Mouse (Mus musculus) liver, embryonic 12.5 days (tissue): Measurements from ENCODE around the gene Nfkbia. TPM values are rescaled to one million over a fixed set of nuclear protein-coding genes. Genes with fewer than 3 reads are reported as not detected.

Experiments
- ATAC-seq: fragments of 200-750 bp; cut with Nextera tagmentation; 2 replicates; pipeline ENCODE4 v1.8.0; 2017; ENCODE audit warnings: moderate number of reproducible peaks, mild to moderate bottlenecking, moderate library complexity
- H3K27ac ChIP-seq: fragments of 300-500 bp; sonication (generic); 2 replicates; pipeline ENCODE4 v1.5.1; 2016; ENCODE audit warnings: mild to moderate bottlenecking
- H3K27me3 ChIP-seq: fragments of 300-500 bp; sonication (generic); replicated peaks from 2 replicates; pipeline ENCODE4 v1.6.1; 2016; ENCODE audit warnings: mild to moderate bottlenecking, moderate library complexity
- H3K36me3 ChIP-seq: fragments of 300-500 bp; sonication (generic); 2 replicates; pipeline ENCODE4 v1.6.1; 2016; ENCODE audit warnings: mild to moderate bottlenecking, moderate library complexity
- H3K4me1 ChIP-seq: fragments of 300-500 bp; sonication (generic); 2 replicates; pipeline ENCODE4 v1.6.1; 2016
- H3K4me2 ChIP-seq: fragments of 300-500 bp; sonication (generic); 2 replicates; pipeline ENCODE4 v1.6.1; 2016; ENCODE audit warnings: mild to moderate bottlenecking, moderate library complexity
- H3K4me3 ChIP-seq: fragments of 300-500 bp; sonication (generic); 2 replicates; pipeline ENCODE4 v1.5.1; 2016; ENCODE audit warnings: mild to moderate bottlenecking, moderate library complexity
- H3K9ac ChIP-seq: fragments of 300-500 bp; sonication (generic); 2 replicates; pipeline ENCODE4 v1.6.1; 2016; ENCODE audit warnings: mild to moderate bottlenecking, moderate library complexity
- H3K9me3 ChIP-seq: fragments of 300-500 bp; sonication (generic); replicated peaks from 2 replicates; pipeline ENCODE4 v1.6.1; 2016; ENCODE audit warnings: mild to moderate bottlenecking, moderate library complexity
- WGBS: fragments of 180-500 bp; shearing (Covaris S2); methylation state at CpG from one replicate; pipeline ENCODE4 v1.1.7; 2016; ENCODE audit not compliant: insufficient replicate concordance; 5-methylcytosine and 5-hydroxymethylcytosine counted together
- polyA plus RNA-seq: library from polyadenylated mRNA; unstranded; fragments of >200 nt; fragmentation: Nextera tagmentation; extraction: Ambion mirVana; gene quantifications from 2 replicates; pipeline ENCODE4 v1.2.1, GENCODE M21; 2016

The Nfkbia gene
- polyA plus RNA-seq, 1 experiment from 2014 or later: 14.5 TPM

- Histone ChIP-seq H3K9me3 (no peaks in the 10 kb centered on the region), H3K27ac (no peak overlapping the region), H3K27me3 (peaks cover 31% of the 10 kb centered on the region), H3K9ac (no peak overlapping the region), H3K4me2 (peak overlapping the region; percentile 21), H3K4me3 (no peak overlapping the region), H3K36me3 (no peaks in the 10 kb centered on the region), H3K4me1 (peaks cover 9% of the 10 kb centered on the region)
- 3% methylated on average over 10 of the region's 10 CpGs for WGBS
- peak; percentile 54; the same call in 1 of the 2 replicates for ATAC-seq
Measured at GRCm38 (mm10) chr12:55499031-55499430, 6.6 kb upstream of the Nfkbia start.

GRCm38 (mm10) chr12:55497737-55498136, 5.3 kb upstream of the Nfkbia start:
- no peak overlapping the region for H3K4me2 ChIP-seq
- ATAC-seq: no peak
- no peak overlapping the region for H3K9ac ChIP-seq
- no peaks in the 10 kb centered on the region for H3K9me3 ChIP-seq
- peaks cover 18% of the 10 kb centered on the region for H3K4me1 ChIP-seq
- H3K36me3 ChIP-seq: no peaks in the 10 kb centered on the region
- H3K27me3 ChIP-seq: peaks cover 21% of the 10 kb centered on the region
- 64% methylated on average over 8 of the region's 8 CpGs for WGBS
- H3K4me3 ChIP-seq: no peak overlapping the region
- H3K27ac ChIP-seq: no peak overlapping the region

GRCm38 (mm10) chr12:55495902-55496605, 3.6 kb upstream of the Nfkbia start:
- Histone ChIP-seq H3K4me2 (no peak overlapping the region), H3K36me3 (peaks cover under 1% of the 10 kb centered on the region; the same call in 1 of the 2 replicates), H3K4me1 (peaks cover 28% of the 10 kb centered on the region), H3K27ac (no peak overlapping the region), H3K9ac (no peak overlapping the region), H3K4me3 (no peak overlapping the region), H3K9me3 (no peaks in the 10 kb centered on the region), H3K27me3 (peaks cover 9% of the 10 kb centered on the region; the same call in 1 of the 2 replicates)
- WGBS: 58% methylated on average over 5 of the region's 5 CpGs
- no peak for ATAC-seq

- H3K27me3 ChIP-seq: 0 out of 2 replicates have a peak, but pooled peaks cover 6% of the 10 kb centered on the region
- no peak overlapping the region for H3K4me3 ChIP-seq
- 31% methylated on average over 9 of the region's 9 CpGs for WGBS
- H3K9me3 ChIP-seq: no peaks in the 10 kb centered on the region
- no peak for ATAC-seq
- no peak overlapping the region for H3K27ac ChIP-seq
- no peak overlapping the region for H3K4me2 ChIP-seq
- H3K4me1 ChIP-seq: peaks cover 35% of the 10 kb centered on the region
- H3K36me3 ChIP-seq: peaks cover 8% of the 10 kb centered on the region
- no peak overlapping the region for H3K9ac ChIP-seq
Measured at GRCm38 (mm10) chr12:55495114-55495901, 2.9 kb upstream of the Nfkbia start.

- 59% methylated on average over 8 of the region's 8 CpGs for WGBS
- H3K27me3 ChIP-seq: 0 out of 2 replicates have a peak, but pooled peaks cover 6% of the 10 kb centered on the region
- H3K36me3 ChIP-seq: peaks cover 23% of the 10 kb centered on the region
- no peak overlapping the region for H3K9ac ChIP-seq
- H3K27ac ChIP-seq: no peak overlapping the region
- peaks cover 38% of the 10 kb centered on the region for H3K4me1 ChIP-seq
- ATAC-seq: no peak
- peak overlapping the region; percentile 88; the same call in 1 of the 2 replicates for H3K4me3 ChIP-seq
- H3K9me3 ChIP-seq: no peaks in the 10 kb centered on the region
- peak overlapping the region; percentile 96 for H3K4me2 ChIP-seq
Measured at GRCm38 (mm10) chr12:55493381-55493780, 934 bp upstream of the Nfkbia start.

- H3K9ac ChIP-seq: peak overlapping the region; percentile 92
- peak overlapping the region; percentile 96 for H3K4me2 ChIP-seq
- no peak for ATAC-seq
- peak overlapping the region; percentile 88 for H3K4me3 ChIP-seq
- H3K27me3 ChIP-seq: 0 out of 2 replicates have a peak, but pooled peaks cover 4% of the 10 kb centered on the region
- no peaks in the 10 kb centered on the region for H3K9me3 ChIP-seq
- H3K36me3 ChIP-seq: peaks cover 28% of the 10 kb centered on the region
- 4% methylated on average over 12 of the region's 12 CpGs for WGBS
- H3K27ac ChIP-seq: peak overlapping the region; percentile 96
- peaks cover 38% of the 10 kb centered on the region for H3K4me1 ChIP-seq
Measured at GRCm38 (mm10) chr12:55492941-55493340, 494 bp upstream of the Nfkbia start.

- Histone ChIP-seq H3K4me1 (peaks cover 43% of the 10 kb centered on the region), H3K9ac (peak overlapping the region; percentile 92), H3K36me3 (peaks cover 30% of the 10 kb centered on the region), H3K27me3 (no peaks in the 10 kb centered on the region), H3K4me2 (peak overlapping the region; percentile 96), H3K9me3 (no peaks in the 10 kb centered on the region), H3K4me3 (peak overlapping the region; percentile 88), H3K27ac (peak overlapping the region; percentile 96)
- peak; percentile 90 for ATAC-seq
- 2% methylated on average over 38 of the region's 57 CpGs for WGBS
Measured at GRCm38 (mm10) chr12:55491516-55492183, 797 bp downstream of the Nfkbia start.

GRCm38 (mm10) chr12:55490722-55491449, 1.6 kb downstream of the Nfkbia start:
- ATAC-seq: no peak
- Histone ChIP-seq H3K4me3 (peak overlapping the region; percentile 88), H3K27me3 (no peaks in the 10 kb centered on the region), H3K4me1 (peaks cover 41% of the 10 kb centered on the region), H3K36me3 (peaks cover 30% of the 10 kb centered on the region), H3K9ac (peak overlapping the region; percentile 92; the same call in 1 of the 2 replicates), H3K4me2 (peak overlapping the region; percentile 96), H3K27ac (peak overlapping the region; percentile 79; the same call in 1 of the 2 replicates), H3K9me3 (no peaks in the 10 kb centered on the region)
- 84% methylated on average over 13 of the region's 13 CpGs for WGBS

- Histone ChIP-seq H3K4me2 (peak overlapping the region; percentile 21; the same call in 1 of the 2 replicates), H3K4me1 (peaks cover 41% of the 10 kb centered on the region), H3K9ac (no peak overlapping the region), H3K36me3 (peaks cover 30% of the 10 kb centered on the region), H3K4me3 (no peak overlapping the region), H3K27me3 (no peaks in the 10 kb centered on the region), H3K9me3 (no peaks in the 10 kb centered on the region), H3K27ac (no peak overlapping the region)
- ATAC-seq: no peak
- 87% methylated on average over 14 of the region's 14 CpGs for WGBS
Measured at GRCm38 (mm10) chr12:55489986-55490721, 2.3 kb downstream of the Nfkbia start.

GRCm38 (mm10) chr12:55488661-55489447, 3.6 kb downstream of the Nfkbia start:
- WGBS: 69% methylated on average over 13 of the region's 13 CpGs
- 0 out of 2 replicates have a peak, but pooled peaks cover 4% of the 10 kb centered on the region for H3K27me3 ChIP-seq

More at GRCm38 (mm10) chr12:55488661-55489447, 3.6 kb downstream of the Nfkbia start:
- Histone ChIP-seq H3K4me3 (no peak overlapping the region), H3K4me1 (peaks cover 41% of the 10 kb centered on the region), H3K36me3 (peaks cover 30% of the 10 kb centered on the region), H3K27ac (0 out of 2 replicates have a peak overlapping the region, but pooled peaks have one; percentile 13), H3K4me2 (no peak overlapping the region), H3K9ac (no peak overlapping the region), H3K9me3 (no peaks in the 10 kb centered on the region)
- no peak for ATAC-seq
